Mouse (Mus musculus): ENCODE measurements at regions not wholly inside any gene's neighbourhood (a gene's known extent, or its start where the extent isn't known, plus 50 kb on each side); places are given as distances from the start of the nearest gene placed in this dataset.

DNA sequence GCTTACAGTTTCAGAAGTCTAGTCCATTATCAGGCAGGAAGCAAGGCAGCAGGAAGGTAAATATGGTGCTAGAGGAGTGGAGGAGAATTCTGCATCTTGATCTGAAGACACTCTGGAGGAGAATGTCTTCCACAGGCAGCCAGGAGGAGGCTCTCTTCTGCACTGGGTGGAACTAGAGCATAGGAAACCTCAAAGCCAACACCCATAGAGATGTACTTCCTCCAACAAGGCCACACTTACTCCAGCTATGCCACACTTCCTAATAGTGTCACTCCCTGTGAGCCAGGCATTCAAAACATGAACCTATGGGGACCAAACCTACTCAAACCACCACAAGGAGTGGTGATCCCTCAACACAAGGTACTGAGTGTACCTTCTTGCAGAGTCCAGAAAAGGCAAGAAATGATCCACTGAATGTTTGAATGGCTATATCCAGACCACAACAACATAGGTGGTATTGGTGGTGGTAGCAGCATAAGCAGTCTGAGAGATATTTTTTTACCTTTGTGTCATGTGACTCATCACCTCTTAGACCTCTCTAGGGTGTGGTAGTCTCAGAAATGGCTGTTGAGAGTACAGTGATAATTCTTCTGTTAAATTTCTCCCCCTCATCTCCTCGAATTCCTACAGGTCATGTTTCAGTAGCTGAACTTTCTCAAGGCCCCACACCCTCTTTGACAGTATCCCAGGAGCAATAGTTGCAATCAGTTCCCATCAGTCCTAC lies 152.3 kb upstream of the Mbnl1 start:
- TF ChIP-seq CTCF (IDR thresholded peaks at IDR 0.05; ENCODE audit: extremely low read depth, insufficient read depth, low read length), result no peak
- TF ChIP-seq POLR2A (IDR thresholded peaks at IDR 0.05; ENCODE audit: extremely low read depth, insufficient read depth, low read length), result no peak

All from cortical plate, adult 2 months (tissue).